Mouse (Mus musculus) splenic B cell, adult 2 months (primary cell): Measurements from ENCODE around the gene Gjd3.
A peak's percentile ranks its signal among the peaks of the same experiment; 100 is the strongest.

Experiments used
- DNase-seq: peaks from one replicate; pipeline ENCODE4 v3.0.0-alpha.2; 2011; ENCODE audit warnings: low read depth, low spot score
- H3K27me3 ChIP-seq: 2 replicates; pipeline ENCODE4 v1.6.1; 2012; ENCODE audit warnings: mild to moderate bottlenecking, low read length, moderate library complexity, mixed read lengths; ENCODE audit not compliant: control insufficient read depth, poor library complexity, insufficient read depth, severe bottlenecking
- H3K36me3 ChIP-seq: 2 replicates; pipeline ENCODE4 v1.6.1; 2012; ENCODE audit warnings: mild to moderate bottlenecking, low read length, moderate library complexity, mixed read lengths; ENCODE audit not compliant: control insufficient read depth, poor library complexity, insufficient read depth, severe bottlenecking

Gjd3 gene

GRCm38 (mm10) chr11:98961051-98961592 is 21.7 kb downstream of the Gjd3 start:
- H3K36me3 ChIP-seq = no peaks in the 10 kb centered on the region; the same call in 1 of the 2 replicates
- DNase-seq = no peak
- H3K27me3 ChIP-seq = no peaks in the 10 kb centered on the region

GRCm38 (mm10) chr11:98960313-98960906 is 22.4 kb downstream of the Gjd3 start:
- H3K27me3 ChIP-seq = no peaks in the 10 kb centered on the region
- no peaks in the 10 kb centered on the region for H3K36me3 ChIP-seq
- peak; percentile 51 for DNase-seq

GRCm38 (mm10) chr11:98959437-98960312 is 23.1 kb downstream of the Gjd3 start:
- Histone ChIP-seq H3K36me3 (no peaks in the 10 kb centered on the region), H3K27me3 (no peaks in the 10 kb centered on the region)
- peak; percentile 82 for DNase-seq

GRCm38 (mm10) chr11:98956340-98956739 is 26.5 kb downstream of the Gjd3 start:
- H3K36me3 ChIP-seq = no peaks in the 10 kb centered on the region
- no peak for DNase-seq
- no peaks in the 10 kb centered on the region for H3K27me3 ChIP-seq

- Histone ChIP-seq H3K36me3 (no peaks in the 10 kb centered on the region; the same call in 1 of the 2 replicates), H3K27me3 (no peaks in the 10 kb centered on the region)
- DNase-seq = no peak
These were observed 27.0 kb downstream of the Gjd3 start for GRCm38 (mm10) chr11:98955707-98956235.

- Histone ChIP-seq H3K27me3 (no peaks in the 10 kb centered on the region), H3K36me3 (no peaks in the 10 kb centered on the region; the same call in 1 of the 2 replicates)
- DNase-seq = peak; percentile 64
These were observed 27.8 kb downstream of the Gjd3 start for GRCm38 (mm10) chr11:98954801-98955706.

GRCm38 (mm10) chr11:98954373-98954772 is 28.4 kb downstream of the Gjd3 start:
- H3K36me3 ChIP-seq = no peaks in the 10 kb centered on the region; the same call in 1 of the 2 replicates
- peak; percentile 63 for DNase-seq
- H3K27me3 ChIP-seq = no peaks in the 10 kb centered on the region

- Histone ChIP-seq H3K36me3 (no peaks in the 10 kb centered on the region; the same call in 1 of the 2 replicates), H3K27me3 (no peaks in the 10 kb centered on the region)
- no peak for DNase-seq
These were observed 28.9 kb downstream of the Gjd3 start for GRCm38 (mm10) chr11:98953835-98954320.

- Histone ChIP-seq H3K27me3 (no peaks in the 10 kb centered on the region), H3K36me3 (no peaks in the 10 kb centered on the region; the same call in 1 of the 2 replicates)
- no peak for DNase-seq
These were observed 29.5 kb downstream of the Gjd3 start for GRCm38 (mm10) chr11:98953361-98953760.

GRCm38 (mm10) chr11:98952736-98953135 is 30.1 kb downstream of the Gjd3 start:
- no peak for DNase-seq
- Histone ChIP-seq H3K27me3 (no peaks in the 10 kb centered on the region), H3K36me3 (no peaks in the 10 kb centered on the region; the same call in 1 of the 2 replicates)

GRCm38 (mm10) chr11:98952111-98952510 is 30.7 kb downstream of the Gjd3 start:
- Histone ChIP-seq H3K27me3 (no peaks in the 10 kb centered on the region), H3K36me3 (no peaks in the 10 kb centered on the region; the same call in 1 of the 2 replicates)
- no peak for DNase-seq

GRCm38 (mm10) chr11:98951026-98951906 is 31.6 kb downstream of the Gjd3 start:
- no peaks in the 10 kb centered on the region for H3K27me3 ChIP-seq
- no peak for DNase-seq

GRCm38 (mm10) chr11:98950484-98950883 is 32.3 kb downstream of the Gjd3 start:
- DNase-seq = no peak
- Histone ChIP-seq H3K27me3 (no peaks in the 10 kb centered on the region), H3K36me3 (no peaks in the 10 kb centered on the region; the same call in 1 of the 2 replicates)

More at GRCm38 (mm10) chr11:98951026-98951906, 31.6 kb downstream of the Gjd3 start:
- no peaks in the 10 kb centered on the region; the same call in 1 of the 2 replicates for H3K36me3 ChIP-seq
